Mouse (Mus musculus) inflammation-experienced regulatory T-cells, adult 6 months (primary cell): ENCODE data around the gene Itpr1. TPM values are rescaled to one million over a fixed set of nuclear protein-coding genes. Genes with fewer than 3 reads are reported as not detected.

Experiments used
- ATAC-seq: one replicate; pipeline ENCODE4 v1.8.0; 2017
- polyA plus RNA-seq, 3 experiments: library from polyadenylated mRNA; unstranded; fragments of 100-300 nt; shearing (Covaris generic); gene quantifications; one replicate each; pipeline ENCODE4 v1.2.1; 2017

Itpr1 gene
- polyA plus RNA-seq, 3 experiments from 2014 or later: 15.3 to 18.8 (median 17.0) TPM

- ATAC-seq: no peak
Measured at GRCm38 (mm10) chr6:108214294-108214925, 1.5 kb downstream of the Itpr1 start.

GRCm38 (mm10) chr6:108216091-108216490 lies 3.2 kb downstream of the Itpr1 start:
- no peak for ATAC-seq

GRCm38 (mm10) chr6:108216832-108217231 lies 3.9 kb downstream of the Itpr1 start:
- ATAC-seq: no peak

- ATAC-seq: no peak
Measured at GRCm38 (mm10) chr6:108217987-108218386, 5.1 kb downstream of the Itpr1 start.

- ATAC-seq: no peak
Measured at GRCm38 (mm10) chr6:108222435-108222834, 9.5 kb downstream of the Itpr1 start.

- no peak for ATAC-seq
Measured at GRCm38 (mm10) chr6:108222875-108223274, 10.0 kb downstream of the Itpr1 start.

GRCm38 (mm10) chr6:108224361-108224760 lies 11.5 kb downstream of the Itpr1 start:
- no peak for ATAC-seq

GRCm38 (mm10) chr6:108225027-108225426 lies 12.1 kb downstream of the Itpr1 start:
- ATAC-seq: no peak

- ATAC-seq: no peak
Measured at GRCm38 (mm10) chr6:108226230-108226629, 13.3 kb downstream of the Itpr1 start.

GRCm38 (mm10) chr6:108227461-108227860 lies 14.6 kb downstream of the Itpr1 start:
- ATAC-seq: no peak

- ATAC-seq: no peak
Measured at GRCm38 (mm10) chr6:108228048-108228447, 15.2 kb downstream of the Itpr1 start.

GRCm38 (mm10) chr6:108228601-108229000 lies 15.7 kb downstream of the Itpr1 start:
- no peak for ATAC-seq

- no peak for ATAC-seq
Measured at GRCm38 (mm10) chr6:108230608-108231007, 17.7 kb downstream of the Itpr1 start.

- no peak for ATAC-seq
Measured at GRCm38 (mm10) chr6:108231892-108232710, 19.2 kb downstream of the Itpr1 start.

- ATAC-seq: no peak
Measured at GRCm38 (mm10) chr6:108233070-108233469, 20.2 kb downstream of the Itpr1 start.

GRCm38 (mm10) chr6:108234536-108234935 lies 21.6 kb downstream of the Itpr1 start:
- ATAC-seq: no peak

- ATAC-seq: no peak
Measured at GRCm38 (mm10) chr6:108235680-108236123, 22.8 kb downstream of the Itpr1 start.

GRCm38 (mm10) chr6:108236411-108236921 lies 23.6 kb downstream of the Itpr1 start:
- ATAC-seq: no peak

GRCm38 (mm10) chr6:108236996-108237395 lies 24.1 kb downstream of the Itpr1 start:
- no peak for ATAC-seq

- ATAC-seq: no peak
Measured at GRCm38 (mm10) chr6:108237585-108237984, 24.7 kb downstream of the Itpr1 start.

- ATAC-seq: no peak
Measured at GRCm38 (mm10) chr6:108238011-108238410, 25.1 kb downstream of the Itpr1 start.

- no peak for ATAC-seq
Measured at GRCm38 (mm10) chr6:108239056-108239455, 26.2 kb downstream of the Itpr1 start.

- ATAC-seq: no peak
Measured at GRCm38 (mm10) chr6:108240004-108240403, 27.1 kb downstream of the Itpr1 start.

- ATAC-seq: no peak
Measured at GRCm38 (mm10) chr6:108240754-108241153, 27.9 kb downstream of the Itpr1 start.
